Mouse (Mus musculus): ENCODE measurements around the gene Tuba1b. TPM values are rescaled to one million over a fixed set of nuclear protein-coding genes. Genes with fewer than 3 reads are reported as not detected.
"Not testable (repeated sequence)": the region's sequence is repeated elsewhere in the genome, so short reads cannot be mapped to it uniquely, and the experiment has no call there.

Gene Tuba1b
- polyA plus RNA-seq, 1 experiment from 2014 or later = 2,216 TPM

- no peak for TF ChIP-seq CTCF (IDR thresholded peaks at IDR 0.05; ENCODE audit: low read depth)
- no peak overlapping the region for H3K4me2 ChIP-seq
- ATAC-seq (ENCODE audit: insufficient read depth) (no peak), DNase-seq (no peak)
- H3K27ac ChIP-seq (ENCODE audit: low read depth) = no peak overlapping the region
- H3K27me3 ChIP-seq (ENCODE audit: insufficient read depth, low read length) = no peaks in the 10 kb centered on the region
- H3K36me3 ChIP-seq (ENCODE audit: insufficient read depth) = 0 out of 2 replicates have a peak, but pooled peaks cover 7% of the 10 kb centered on the region
- no peaks in the 10 kb centered on the region for H3K9me3 ChIP-seq (ENCODE audit: low read depth, low read length)
- no peak overlapping the region for H3K9ac ChIP-seq
- H3K4me1 ChIP-seq (ENCODE audit: insufficient read depth) = no peaks in the 10 kb centered on the region
- no peak overlapping the region for H3K4me3 ChIP-seq (ENCODE audit: low read depth, low read length)
Observed at GRCm38 (mm10) chr15:98948382-98948781, 14.0 kb upstream of the Tuba1b start.

- H3K9me3 ChIP-seq (ENCODE audit: low read depth, low read length) = no peaks in the 10 kb centered on the region
- TF ChIP-seq CTCF (IDR thresholded peaks at IDR 0.05; ENCODE audit: low read depth) = no peak
- H3K4me2 ChIP-seq = no peak overlapping the region
- H3K36me3 ChIP-seq (ENCODE audit: insufficient read depth) = 0 out of 2 replicates have a peak, but pooled peaks cover 7% of the 10 kb centered on the region
- no peak overlapping the region for H3K4me3 ChIP-seq (ENCODE audit: low read depth, low read length)
- ATAC-seq (ENCODE audit: insufficient read depth) (no peak), DNase-seq (no peak)
- no peak overlapping the region for H3K27ac ChIP-seq (ENCODE audit: low read depth)
- no peak overlapping the region for H3K9ac ChIP-seq
- H3K27me3 ChIP-seq (ENCODE audit: insufficient read depth, low read length) = no peaks in the 10 kb centered on the region
- 34% methylated on average over 3 of the region's 3 CpGs for WGBS
- no peaks in the 10 kb centered on the region for H3K4me1 ChIP-seq (ENCODE audit: insufficient read depth)
Observed at GRCm38 (mm10) chr15:98947884-98948283, 13.5 kb upstream of the Tuba1b start.

- no peak for DNase-seq
- no peak for TF ChIP-seq CTCF (IDR thresholded peaks at IDR 0.05; ENCODE audit: low read depth)
- H3K27me3 ChIP-seq (ENCODE audit: insufficient read depth, low read length) = no peaks in the 10 kb centered on the region
- ATAC-seq (ENCODE audit: insufficient read depth) = no peak
- H3K4me2 ChIP-seq = no peak overlapping the region
- H3K4me1 ChIP-seq (ENCODE audit: insufficient read depth) = no peaks in the 10 kb centered on the region
- WGBS = 64% methylated on average over 4 of the region's 4 CpGs
- no peaks in the 10 kb centered on the region for H3K9me3 ChIP-seq (ENCODE audit: low read depth, low read length)
- no peaks in the 10 kb centered on the region for H3K36me3 ChIP-seq (ENCODE audit: insufficient read depth)
- no peak overlapping the region for H3K9ac ChIP-seq
- H3K4me3 ChIP-seq (ENCODE audit: low read depth, low read length) = no peak overlapping the region
- no peak overlapping the region for H3K27ac ChIP-seq (ENCODE audit: low read depth)
Observed at GRCm38 (mm10) chr15:98943133-98943532, 8.8 kb upstream of the Tuba1b start.

GRCm38 (mm10) chr15:98942081-98942480 is 7.7 kb upstream of the Tuba1b start:
- DNase-seq = peak; percentile 72

GRCm38 (mm10) chr15:98941539-98941938 is 7.2 kb upstream of the Tuba1b start:
- Histone ChIP-seq H3K4me2 (no peak overlapping the region), H3K27me3 (ENCODE audit: insufficient read depth, low read length) (no peaks in the 10 kb centered on the region)

More at GRCm38 (mm10) chr15:98942081-98942480, 7.7 kb upstream of the Tuba1b start:
- Histone ChIP-seq H3K27ac (ENCODE audit: low read depth) (no peak overlapping the region), H3K4me1 (ENCODE audit: insufficient read depth) (no peaks in the 10 kb centered on the region), H3K27me3 (ENCODE audit: insufficient read depth, low read length) (no peaks in the 10 kb centered on the region), H3K9ac (no peak overlapping the region), H3K4me3 (ENCODE audit: low read depth, low read length) (no peak overlapping the region), H3K4me2 (no peak overlapping the region), H3K9me3 (ENCODE audit: low read depth, low read length) (no peaks in the 10 kb centered on the region), H3K36me3 (ENCODE audit: insufficient read depth) (no peaks in the 10 kb centered on the region)
- WGBS = 65% methylated on average over 4 of the region's 4 CpGs
- no peak for ATAC-seq (ENCODE audit: insufficient read depth)
- TF ChIP-seq CTCF (IDR thresholded peaks at IDR 0.05; ENCODE audit: low read depth) = no peak

GRCm38 (mm10) chr15:98940816-98941215 is 6.5 kb upstream of the Tuba1b start:
- H3K9ac ChIP-seq = no peak overlapping the region
- ATAC-seq (ENCODE audit: insufficient read depth) (no peak), DNase-seq (no peak)
- no peak overlapping the region for H3K4me3 ChIP-seq (ENCODE audit: low read depth, low read length)
- no peak for TF ChIP-seq CTCF (IDR thresholded peaks at IDR 0.05; ENCODE audit: low read depth)
- no peaks in the 10 kb centered on the region for H3K36me3 ChIP-seq (ENCODE audit: insufficient read depth)
- H3K9me3 ChIP-seq (ENCODE audit: low read depth, low read length) = no peaks in the 10 kb centered on the region
- H3K4me2 ChIP-seq = no peak overlapping the region
- H3K4me1 ChIP-seq (ENCODE audit: insufficient read depth) = no peaks in the 10 kb centered on the region
- 67% methylated on average over 10 of the region's 10 CpGs for WGBS
- no peak overlapping the region for H3K27ac ChIP-seq (ENCODE audit: low read depth)
- H3K27me3 ChIP-seq (ENCODE audit: insufficient read depth, low read length) = no peaks in the 10 kb centered on the region

More at GRCm38 (mm10) chr15:98941539-98941938, 7.2 kb upstream of the Tuba1b start:
- no peak for TF ChIP-seq CTCF (IDR thresholded peaks at IDR 0.05; ENCODE audit: low read depth)
- Histone ChIP-seq H3K4me3 (ENCODE audit: low read depth, low read length) (no peak overlapping the region), H3K27ac (ENCODE audit: low read depth) (no peak overlapping the region), H3K9ac (no peak overlapping the region), H3K4me1 (ENCODE audit: insufficient read depth) (no peaks in the 10 kb centered on the region), H3K9me3 (ENCODE audit: low read depth, low read length) (no peaks in the 10 kb centered on the region), H3K36me3 (ENCODE audit: insufficient read depth) (no peaks in the 10 kb centered on the region)
- ATAC-seq (ENCODE audit: insufficient read depth) (no peak), DNase-seq (no peak)
- WGBS = 48% methylated on average over 2 of the region's 2 CpGs

GRCm38 (mm10) chr15:98933833-98934216 is 540 bp downstream of the Tuba1b start:
- Histone ChIP-seq H3K4me2 (peak overlapping the region; percentile 99), H3K9me3 (ENCODE audit: low read depth, low read length) (no peaks in the 10 kb centered on the region), H3K4me1 (ENCODE audit: insufficient read depth) (peaks cover 5% of the 10 kb centered on the region; the same call in 1 of the 2 replicates), H3K27me3 (ENCODE audit: insufficient read depth, low read length) (no peaks in the 10 kb centered on the region), H3K4me3 (ENCODE audit: low read depth, low read length) (peak overlapping the region; percentile 66), H3K36me3 (ENCODE audit: insufficient read depth) (peaks cover 18% of the 10 kb centered on the region), H3K9ac (peak overlapping the region; percentile 92), H3K27ac (ENCODE audit: low read depth) (peak overlapping the region; percentile 99)
- peak; percentile 83 for ATAC-seq (ENCODE audit: insufficient read depth)
- under 1% methylated on average over 35 of the region's 35 CpGs for WGBS
- peak; percentile 100 for DNase-seq
- TF ChIP-seq CTCF (IDR thresholded peaks at IDR 0.05; ENCODE audit: low read depth) = no peak

GRCm38 (mm10) chr15:98933004-98933671 is 1.2 kb downstream of the Tuba1b start:
- peak; percentile 44 for DNase-seq
- H3K27me3 ChIP-seq (ENCODE audit: insufficient read depth, low read length); ATAC-seq (ENCODE audit: insufficient read depth); H3K4me1 ChIP-seq (ENCODE audit: insufficient read depth); H3K9me3 ChIP-seq (ENCODE audit: low read depth, low read length): not testable (repeated sequence)
- Histone ChIP-seq H3K27ac (ENCODE audit: low read depth) (peak overlapping the region; percentile 99), H3K36me3 (ENCODE audit: insufficient read depth) (peaks cover 18% of the 10 kb centered on the region), H3K4me3 (ENCODE audit: low read depth, low read length) (peak overlapping the region; percentile 66), H3K4me2 (peak overlapping the region; percentile 99), H3K9ac (peak overlapping the region; percentile 92)
- 5% methylated on average over 8 of the region's 9 CpGs for WGBS
